Mouse (Mus musculus) stomach, embryonic 15.5 days (tissue): ENCODE data around the gene Rab3a. TPM values are rescaled to one million over a fixed set of nuclear protein-coding genes. Genes with fewer than 3 reads are reported as not detected.

Experiments
- ATAC-seq: fragments of 200-750 bp; cut with Nextera tagmentation; 2 replicates; pipeline ENCODE4 v1.8.0; 2017; ENCODE audit warnings: low read depth, moderate number of reproducible peaks, moderate TSS enrichment; ENCODE audit not compliant: insufficient read depth, low FRiP score
- H3K27ac ChIP-seq: fragments of 300-500 bp; sonication (generic); 2 replicates; pipeline ENCODE4 v1.5.1; 2015; ENCODE audit warnings: mild to moderate bottlenecking, inconsistent platforms
- H3K27me3 ChIP-seq: fragments of 300-500 bp; sonication (generic); replicated peaks from 2 replicates; pipeline ENCODE4 v1.6.1; 2015; ENCODE audit warnings: inconsistent platforms
- H3K36me3 ChIP-seq: fragments of 300-500 bp; sonication (generic); 2 replicates; pipeline ENCODE4 v1.6.1; 2015; ENCODE audit warnings: inconsistent platforms
- H3K4me1 ChIP-seq: fragments of 300-500 bp; sonication (generic); 2 replicates; pipeline ENCODE4 v1.6.1; 2015; ENCODE audit warnings: inconsistent platforms
- H3K4me2 ChIP-seq: fragments of 300-500 bp; sonication (generic); 2 replicates; pipeline ENCODE4 v1.6.1; 2015; ENCODE audit warnings: mild to moderate bottlenecking, inconsistent platforms
- H3K4me3 ChIP-seq: fragments of 300-500 bp; sonication (generic); replicated peaks from 2 replicates; pipeline ENCODE4 v1.5.1; 2015; ENCODE audit warnings: inconsistent platforms
- H3K9ac ChIP-seq: fragments of 300-500 bp; sonication (generic); 2 replicates; pipeline ENCODE4 v1.6.1; 2015; ENCODE audit warnings: inconsistent platforms
- H3K9me3 ChIP-seq: fragments of 300-500 bp; sonication (generic); 2 replicates; pipeline ENCODE4 v1.6.1; 2016; ENCODE audit warnings: inconsistent platforms
- WGBS: fragments of 180-500 bp; shearing (Covaris S2); methylation state at CpG from one replicate; pipeline ENCODE4 v1.1.7; 2015; 5-methylcytosine and 5-hydroxymethylcytosine counted together
- polyA plus RNA-seq: library from polyadenylated mRNA; unstranded; fragments of >200 nt; fragmentation: Nextera tagmentation; extraction: Ambion mirVana; gene quantifications from 2 replicates; pipeline ENCODE4 v1.2.1, GENCODE M21; 2015

The Rab3a gene
- polyA plus RNA-seq, 1 experiment from 2014 or later, result 20.9 TPM

GRCm38 (mm10) chr8:70770748-70771147, 16.3 kb downstream of the Rab3a start:
- no peak overlapping the region for H3K27ac ChIP-seq
- no peak overlapping the region for H3K9ac ChIP-seq
- WGBS, result 93% methylated on average over 13 of the region's 13 CpGs
- H3K4me1 ChIP-seq, result peaks cover 47% of the 10 kb centered on the region
- H3K4me2 ChIP-seq, result no peak overlapping the region
- peaks cover 26% of the 10 kb centered on the region; the same call in 1 of the 2 replicates for H3K36me3 ChIP-seq
- no peaks in the 10 kb centered on the region for H3K9me3 ChIP-seq
- no peak for ATAC-seq
- no peaks in the 10 kb centered on the region for H3K27me3 ChIP-seq
- H3K4me3 ChIP-seq, result no peak overlapping the region

GRCm38 (mm10) chr8:70771217-70771616, 16.7 kb downstream of the Rab3a start:
- H3K9ac ChIP-seq, result no peak overlapping the region
- H3K4me1 ChIP-seq, result peaks cover 45% of the 10 kb centered on the region
- no peaks in the 10 kb centered on the region for H3K27me3 ChIP-seq
- no peak overlapping the region for H3K27ac ChIP-seq
- 89% methylated on average over 7 of the region's 7 CpGs for WGBS
- no peaks in the 10 kb centered on the region for H3K9me3 ChIP-seq
- H3K4me2 ChIP-seq, result no peak overlapping the region
- ATAC-seq, result no peak
- peaks cover 26% of the 10 kb centered on the region; the same call in 1 of the 2 replicates for H3K36me3 ChIP-seq
- H3K4me3 ChIP-seq, result no peak overlapping the region

GRCm38 (mm10) chr8:70772075-70772474, 17.6 kb downstream of the Rab3a start:
- Histone ChIP-seq H3K27ac (no peak overlapping the region), H3K9ac (no peak overlapping the region), H3K36me3 (peaks cover 26% of the 10 kb centered on the region; the same call in 1 of the 2 replicates), H3K4me3 (no peak overlapping the region), H3K27me3 (no peaks in the 10 kb centered on the region), H3K4me2 (no peak overlapping the region), H3K4me1 (peaks cover 39% of the 10 kb centered on the region), H3K9me3 (no peaks in the 10 kb centered on the region)
- no peak for ATAC-seq
- WGBS, result 92% methylated on average over 13 of the region's 13 CpGs

DNA sequence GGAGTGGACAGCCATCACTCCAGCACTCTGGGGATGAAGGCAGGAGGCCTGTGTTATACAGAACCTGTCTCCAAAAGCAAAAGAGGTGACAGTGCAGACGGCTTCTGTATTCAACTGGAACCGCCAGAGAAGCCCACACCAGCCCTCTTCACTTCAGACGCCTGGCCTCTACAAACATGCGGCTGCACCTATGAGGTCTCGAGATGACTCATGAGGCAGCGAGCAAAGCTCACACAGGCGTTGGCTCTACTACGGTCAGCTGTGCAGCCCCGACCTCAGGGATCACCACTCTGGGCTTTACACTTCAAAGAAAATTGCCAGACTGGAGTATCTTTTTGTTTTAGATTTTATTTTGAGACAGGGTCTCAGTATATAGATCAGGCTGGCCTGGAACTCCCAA, 18.4 kb downstream of the Rab3a start:
- Histone ChIP-seq H3K36me3 (peaks cover 26% of the 10 kb centered on the region; the same call in 1 of the 2 replicates), H3K9ac (no peak overlapping the region), H3K4me2 (peak overlapping the region; percentile 34), H3K27ac (peak overlapping the region; percentile 79; the same call in 1 of the 2 replicates), H3K4me3 (no peak overlapping the region), H3K9me3 (no peaks in the 10 kb centered on the region), H3K4me1 (peaks cover 42% of the 10 kb centered on the region), H3K27me3 (no peaks in the 10 kb centered on the region)
- 71% methylated on average over 9 of the region's 9 CpGs for WGBS
- no peak for ATAC-seq

DNA sequence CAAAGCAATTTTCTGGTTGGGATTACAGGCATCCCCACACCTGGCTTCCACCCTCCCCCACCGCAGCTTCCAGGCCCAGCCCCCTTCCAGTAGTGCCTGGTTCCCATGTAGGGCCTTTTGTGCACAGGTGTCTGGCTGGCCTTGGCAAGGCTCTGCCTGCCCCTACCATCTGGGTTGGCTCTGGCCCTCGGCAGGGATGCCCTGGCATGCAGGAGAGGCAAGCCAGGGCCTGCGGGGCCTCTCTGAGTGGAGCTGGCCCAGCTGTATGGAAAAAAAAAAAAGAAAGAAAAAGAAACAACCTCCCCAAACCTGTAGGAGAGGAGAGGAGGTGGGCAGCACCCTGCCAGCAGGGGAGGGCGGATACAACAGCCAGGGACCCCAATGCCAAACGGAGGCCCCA, 18.9 kb downstream of the Rab3a start:
- H3K27me3 ChIP-seq, result no peaks in the 10 kb centered on the region
- H3K27ac ChIP-seq, result peak overlapping the region; percentile 79
- peaks cover 47% of the 10 kb centered on the region for H3K4me1 ChIP-seq
- peaks cover 28% of the 10 kb centered on the region; the same call in 1 of the 2 replicates for H3K36me3 ChIP-seq
- H3K4me3 ChIP-seq, result 0 out of 2 replicates have a peak overlapping the region, but pooled peaks have one; percentile 3
- H3K9ac ChIP-seq, result no peak overlapping the region
- no peak for ATAC-seq
- 59% methylated on average over 5 of the region's 5 CpGs for WGBS
- no peaks in the 10 kb centered on the region for H3K9me3 ChIP-seq
- peak overlapping the region; percentile 34 for H3K4me2 ChIP-seq

- ATAC-seq, result peak; percentile 11; the same call in 1 of the 2 replicates
- Histone ChIP-seq H3K9ac (no peak overlapping the region), H3K36me3 (peaks cover 25% of the 10 kb centered on the region; the same call in 1 of the 2 replicates), H3K9me3 (no peaks in the 10 kb centered on the region), H3K27ac (peak overlapping the region; percentile 79), H3K4me3 (0 out of 2 replicates have a peak overlapping the region, but pooled peaks have one; percentile 3), H3K4me2 (peak overlapping the region; percentile 34), H3K4me1 (peaks cover 47% of the 10 kb centered on the region), H3K27me3 (no peaks in the 10 kb centered on the region)
- WGBS, result 37% methylated on average over 9 of the region's 9 CpGs
These were observed 19.4 kb downstream of the Rab3a start for GRCm38 (mm10) chr8:70773833-70774232.

DNA sequence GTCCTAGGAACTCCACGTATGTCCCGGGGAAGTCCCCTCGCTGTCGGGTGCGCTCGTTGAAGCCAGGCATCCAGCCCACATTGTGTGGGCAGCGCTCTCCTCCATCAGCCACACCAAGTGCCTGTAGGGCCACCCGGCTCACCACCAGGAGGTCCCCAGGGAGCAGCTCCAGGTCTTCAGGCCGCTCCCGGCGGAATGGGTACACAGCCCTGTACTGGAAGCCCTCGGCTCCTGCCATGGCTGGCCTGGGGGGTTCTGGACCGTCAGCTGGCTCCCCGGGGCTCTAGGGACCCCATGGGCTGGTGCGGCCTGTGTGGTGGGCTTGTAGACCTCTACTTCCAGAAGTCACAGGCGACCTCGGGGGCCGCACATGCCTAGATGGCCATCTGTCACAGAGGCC, 20.3 kb downstream of the Rab3a start:
- H3K9ac ChIP-seq, result no peak overlapping the region
- 0 out of 2 replicates have a peak overlapping the region, but pooled peaks have one; percentile 79 for H3K27ac ChIP-seq
- 96% methylated on average over 18 of the region's 18 CpGs for WGBS
- no peaks in the 10 kb centered on the region for H3K9me3 ChIP-seq
- H3K36me3 ChIP-seq, result peaks cover 29% of the 10 kb centered on the region
- no peaks in the 10 kb centered on the region for H3K27me3 ChIP-seq
- no peak overlapping the region for H3K4me2 ChIP-seq
- peaks cover 45% of the 10 kb centered on the region for H3K4me1 ChIP-seq
- no peak for ATAC-seq
- H3K4me3 ChIP-seq, result no peak overlapping the region

DNA sequence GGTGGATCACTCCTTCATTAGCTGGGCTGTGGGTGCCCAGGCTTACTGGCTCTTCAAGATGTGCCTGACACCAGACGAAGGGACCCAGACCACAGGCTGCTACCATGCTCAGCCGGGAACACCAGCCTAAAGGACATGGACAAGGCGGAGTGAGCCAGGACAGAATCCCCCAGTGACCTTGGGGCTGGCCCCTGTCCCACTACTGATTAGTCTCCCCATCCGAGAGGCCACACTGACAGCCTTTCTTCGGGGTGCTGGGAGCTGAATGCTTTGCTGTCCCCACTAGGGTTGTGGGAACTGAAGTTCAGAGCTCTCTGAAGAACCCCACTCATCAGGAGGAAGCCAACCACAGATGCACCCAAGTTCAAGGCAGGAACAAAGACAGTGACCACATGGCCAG, 20.7 kb downstream of the Rab3a start:
- Histone ChIP-seq H3K27ac (no peak overlapping the region), H3K9ac (peak overlapping the region; percentile 95), H3K4me2 (peak overlapping the region; percentile 89), H3K36me3 (peaks cover 33% of the 10 kb centered on the region), H3K4me1 (peaks cover 45% of the 10 kb centered on the region), H3K4me3 (peak overlapping the region; percentile 78), H3K27me3 (no peaks in the 10 kb centered on the region), H3K9me3 (no peaks in the 10 kb centered on the region)
- no peak for ATAC-seq
- 87% methylated on average over 5 of the region's 5 CpGs for WGBS

- 0 out of 2 replicates have a peak, but pooled peaks have one; percentile 1 for ATAC-seq
- Histone ChIP-seq H3K9me3 (no peaks in the 10 kb centered on the region), H3K27ac (peak overlapping the region; percentile 100), H3K4me3 (peak overlapping the region; percentile 78), H3K36me3 (peaks cover 31% of the 10 kb centered on the region), H3K9ac (peak overlapping the region; percentile 95), H3K4me2 (peak overlapping the region; percentile 89), H3K4me1 (peaks cover 45% of the 10 kb centered on the region), H3K27me3 (no peaks in the 10 kb centered on the region)
- WGBS, result 3% methylated on average over 33 of the region's 34 CpGs
These were observed 21.5 kb downstream of the Rab3a start for GRCm38 (mm10) chr8:70775851-70776495.

DNA sequence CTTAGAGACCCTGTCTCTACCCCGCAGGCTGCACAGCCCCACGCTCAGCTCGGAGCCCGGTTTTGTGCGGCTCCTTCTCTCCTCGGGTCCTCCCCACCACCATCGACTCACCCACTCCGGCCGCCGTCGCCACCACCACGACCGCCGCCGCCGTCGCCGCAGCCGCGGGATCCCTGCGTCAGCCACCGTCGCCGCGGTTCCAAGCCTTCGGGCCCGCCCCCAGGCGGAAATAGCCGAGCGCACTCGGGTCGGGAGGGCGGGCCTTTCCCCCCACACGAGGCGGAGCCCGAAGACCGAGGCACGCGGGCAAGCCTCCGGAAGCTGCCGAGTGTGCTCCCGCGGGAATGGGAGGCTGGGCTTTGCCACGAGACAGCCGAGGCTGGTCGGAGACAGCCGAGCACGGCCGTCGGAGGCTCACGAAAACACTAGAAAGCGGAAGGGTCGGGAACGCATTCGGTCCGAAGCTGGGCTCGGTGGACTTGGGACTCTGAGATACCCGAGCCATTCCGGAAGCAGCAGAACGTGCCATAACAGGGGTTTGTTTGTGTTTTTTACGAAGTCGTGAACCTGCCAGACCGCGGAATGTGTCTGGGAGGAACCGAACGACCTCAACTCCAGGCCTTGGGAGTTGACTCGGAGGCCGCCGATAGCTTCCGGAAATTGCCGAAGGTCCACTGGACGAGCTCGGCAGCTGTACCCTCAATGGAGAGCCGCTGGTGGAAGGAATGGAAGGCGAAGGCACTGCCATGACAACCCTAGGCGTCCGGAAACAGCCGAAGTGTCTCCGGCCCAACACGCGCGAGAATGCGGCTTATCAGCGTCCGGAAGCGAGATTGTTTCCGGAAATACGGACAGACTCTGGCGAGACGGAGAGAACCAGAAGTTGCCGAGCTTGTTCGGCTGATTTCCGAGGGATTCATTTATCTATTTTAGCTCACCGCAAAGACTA, 22.3 kb downstream of the Rab3a start, which contains the start of gene Pik3r2:
Pik3r2 (minus strand) TSS at position 218 of the 949 bp plus-strand sequence.
- Histone ChIP-seq H3K4me3 (peak within 1 kb of the TSS; percentile 78), H3K4me2 (peak within 1 kb of the TSS; percentile 89), H3K4me1 (peaks cover 45% of the 10 kb centered on the region), H3K27ac (peak within 1 kb of the TSS; percentile 100), H3K27me3 (no peaks in the 10 kb centered on the region), H3K36me3 (peaks cover 30% of the 10 kb centered on the region), H3K9me3 (no peaks in the 10 kb centered on the region), H3K9ac (peak within 1 kb of the TSS; percentile 95)
- under 1% methylated on average over 92 of the region's 94 CpGs for WGBS
- ATAC-seq, result peak; percentile 87

DNA sequence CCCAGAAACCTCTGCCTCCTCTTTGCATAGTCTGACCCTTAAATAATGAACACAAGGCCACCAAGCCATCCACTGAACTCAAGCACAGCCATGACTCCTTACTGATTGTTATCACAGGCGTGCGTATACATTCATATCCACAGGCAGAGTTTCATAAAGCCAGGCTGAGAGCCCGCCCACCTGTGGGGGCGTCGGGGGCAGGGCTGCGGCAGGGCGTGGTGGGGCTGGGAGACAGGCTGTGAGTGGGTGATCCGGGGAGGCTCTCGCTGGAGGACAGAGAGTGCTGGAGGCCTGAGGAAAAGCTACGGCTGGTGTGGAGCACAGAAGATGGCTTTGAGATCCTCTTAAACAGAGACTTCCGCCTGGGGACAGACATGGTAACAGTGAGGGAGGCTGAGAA, 25.6 kb downstream of the Rab3a start:
- no peaks in the 10 kb centered on the region for H3K27me3 ChIP-seq
- no peak for ATAC-seq
- H3K9ac ChIP-seq, result no peak overlapping the region
- WGBS, result 65% methylated on average over 11 of the region's 11 CpGs
- H3K9me3 ChIP-seq, result no peaks in the 10 kb centered on the region
- no peak overlapping the region for H3K4me3 ChIP-seq
- H3K4me1 ChIP-seq, result peaks cover 19% of the 10 kb centered on the region
- H3K4me2 ChIP-seq, result no peak overlapping the region
- peaks cover 49% of the 10 kb centered on the region for H3K36me3 ChIP-seq
- H3K27ac ChIP-seq, result no peak overlapping the region
